Mouse (Mus musculus): ENCODE results near the gene Ablim1. TPM values are rescaled to one million over a fixed set of nuclear protein-coding genes. Genes with fewer than 3 reads are reported as not detected.
A peak's percentile ranks its signal among the peaks of the same experiment; 100 is the strongest.

Gene Ablim1
- total and polyA plus RNA-seq, 3 experiments, result 15.8 to 39.9 (median 33.6) TPM

GRCm38 (mm10) chr19:57010064-57010463 is 304.7 kb downstream of the Ablim1 start:
- DNase-seq, result no peak

GRCm38 (mm10) chr19:57009653-57010052 is 305.1 kb downstream of the Ablim1 start:
- no peak for DNase-seq

- DNase-seq, result peak; percentile 84
These were observed 306.7 kb downstream of the Ablim1 start, which contains the start of gene Afap1l2 for GRCm38 (mm10) chr19:57007781-57008710. TSS of gene Afap1l2 (minus strand) at chr19:57008228.

- peak; percentile 71 for DNase-seq
These were observed 307.4 kb downstream of the Ablim1 start for GRCm38 (mm10) chr19:57007291-57007690.

- peak; percentile 42 for DNase-seq
These were observed 307.9 kb downstream of the Ablim1 start for GRCm38 (mm10) chr19:57006841-57007240.

GRCm38 (mm10) chr19:57005062-57005461 is 309.7 kb downstream of the Ablim1 start:
- peak; percentile 61 for DNase-seq

GRCm38 (mm10) chr19:57003460-57003810 is 311.3 kb downstream of the Ablim1 start:
- DNase-seq, result peak; percentile 62

GRCm38 (mm10) chr19:57002741-57003459 is 311.8 kb downstream of the Ablim1 start:
- DNase-seq, result no peak

GRCm38 (mm10) chr19:57001926-57002325 is 312.8 kb downstream of the Ablim1 start:
- peak; percentile 63 for DNase-seq

- DNase-seq, result no peak
These were observed 314.1 kb downstream of the Ablim1 start for GRCm38 (mm10) chr19:57000592-57000991.

GRCm38 (mm10) chr19:56999781-57000180 is 314.9 kb downstream of the Ablim1 start:
- no peak for DNase-seq

GRCm38 (mm10) chr19:56998910-56999309 is 315.8 kb downstream of the Ablim1 start:
- DNase-seq, result no peak

GRCm38 (mm10) chr19:56998331-56998730 is 316.4 kb downstream of the Ablim1 start:
- no peak for DNase-seq

GRCm38 (mm10) chr19:56997164-56997599 is 317.5 kb downstream of the Ablim1 start:
- peak; percentile 51 for DNase-seq

- DNase-seq, result peak; percentile 48
These were observed 319.3 kb downstream of the Ablim1 start for GRCm38 (mm10) chr19:56995441-56995840.

- DNase-seq, result peak; percentile 72
These were observed 320.1 kb downstream of the Ablim1 start for GRCm38 (mm10) chr19:56994653-56995052.

GRCm38 (mm10) chr19:56993763-56994162 is 321.0 kb downstream of the Ablim1 start:
- peak; percentile 88 for DNase-seq

GRCm38 (mm10) chr19:56992978-56993545 is 321.7 kb downstream of the Ablim1 start:
- DNase-seq, result peak; percentile 65

- peak; percentile 73 for DNase-seq
These were observed 324.2 kb downstream of the Ablim1 start for GRCm38 (mm10) chr19:56990367-56991111.

- DNase-seq, result no peak
These were observed 325.5 kb downstream of the Ablim1 start for GRCm38 (mm10) chr19:56989171-56989570.

GRCm38 (mm10) chr19:56984229-56984628 is 330.5 kb downstream of the Ablim1 start:
- no peak for DNase-seq

- no peak for DNase-seq
These were observed 331.0 kb downstream of the Ablim1 start for GRCm38 (mm10) chr19:56983757-56984156.

Measured in adrenal gland, adult 2 months (tissue).